Mouse (Mus musculus): ENCODE data around the gene Plscr1. TPM values are rescaled to one million over a fixed set of nuclear protein-coding genes. Genes with fewer than 3 reads are reported as not detected.

Gene Plscr1
- polyA plus RNA-seq, 1 experiment = 34.1 TPM

GRCm38 (mm10) chr9:92221480-92221879 lies 28.1 kb upstream of the Plscr1 start:
- H3K4me3 ChIP-seq (replicated peaks; ENCODE audit: extremely low read depth, low read depth, low read length) = no peak overlapping the region
- no peaks in the 10 kb centered on the region for H3K4me1 ChIP-seq (ENCODE audit: control insufficient read depth, insufficient read depth, low read length)
- no peak for DNase-seq
- TF ChIP-seq CTCF (IDR thresholded peaks at IDR 0.05; ENCODE audit: insufficient read depth, low read length) (no peak), POLR2A (IDR thresholded peaks at IDR 0.05; ENCODE audit: borderline replicate concordance, extremely low read depth, low read depth, low read length) (no peak)

- Histone ChIP-seq H3K4me1 (ENCODE audit: control insufficient read depth, insufficient read depth, low read length) (no peaks in the 10 kb centered on the region), H3K4me3 (replicated peaks; ENCODE audit: extremely low read depth, low read depth, low read length) (no peak overlapping the region)
- WGBS = 80% methylated on average over 1 of the region's 1 CpGs
- no peak for TF ChIP-seq CTCF (IDR thresholded peaks at IDR 0.05; ENCODE audit: insufficient read depth, low read length)
- TF ChIP-seq POLR2A (IDR thresholded peaks at IDR 0.05; ENCODE audit: borderline replicate concordance, extremely low read depth, low read depth, low read length) = no peak
- DNase-seq = no peak
These were observed 24.8 kb upstream of the Plscr1 start for GRCm38 (mm10) chr9:92224598-92225231.

- H3K4me3 ChIP-seq (replicated peaks; ENCODE audit: extremely low read depth, low read depth, low read length) = no peak overlapping the region
- no peak for DNase-seq
- no peaks in the 10 kb centered on the region for H3K4me1 ChIP-seq (ENCODE audit: control insufficient read depth, insufficient read depth, low read length)
- 45% methylated on average over 3 of the region's 3 CpGs for WGBS
- TF ChIP-seq POLR2A (IDR thresholded peaks at IDR 0.05; ENCODE audit: borderline replicate concordance, extremely low read depth, low read depth, low read length) (no peak), CTCF (IDR thresholded peaks at IDR 0.05; ENCODE audit: insufficient read depth, low read length) (no peak)
These were observed 23.4 kb upstream of the Plscr1 start for GRCm38 (mm10) chr9:92226127-92226655.

- DNase-seq = no peak
- Histone ChIP-seq H3K4me3 (replicated peaks; ENCODE audit: extremely low read depth, low read depth, low read length) (no peak overlapping the region), H3K4me1 (ENCODE audit: control insufficient read depth, insufficient read depth, low read length) (no peaks in the 10 kb centered on the region)
- WGBS = 83% methylated on average over 3 of the region's 3 CpGs
- no peak for TF ChIP-seq POLR2A (IDR thresholded peaks at IDR 0.05; ENCODE audit: borderline replicate concordance, extremely low read depth, low read depth, low read length)
- TF ChIP-seq CTCF (IDR thresholded peaks at IDR 0.05; ENCODE audit: insufficient read depth, low read length) = no peak
These were observed 22.8 kb upstream of the Plscr1 start for GRCm38 (mm10) chr9:92226795-92227194.

GRCm38 (mm10) chr9:92228867-92229832 lies 20.4 kb upstream of the Plscr1 start:
- DNase-seq = no peak
- no peak overlapping the region for H3K4me3 ChIP-seq (replicated peaks; ENCODE audit: extremely low read depth, low read depth, low read length)
- H3K4me1 ChIP-seq (ENCODE audit: control insufficient read depth, insufficient read depth, low read length) = no peaks in the 10 kb centered on the region
- TF ChIP-seq POLR2A (IDR thresholded peaks at IDR 0.05; ENCODE audit: borderline replicate concordance, extremely low read depth, low read depth, low read length) = no peak
- no peak for TF ChIP-seq CTCF (IDR thresholded peaks at IDR 0.05; ENCODE audit: insufficient read depth, low read length)
- whole genome bisulfite sequencing = 72% methylated on average over 16 of the region's 16 CpGs

DNA sequence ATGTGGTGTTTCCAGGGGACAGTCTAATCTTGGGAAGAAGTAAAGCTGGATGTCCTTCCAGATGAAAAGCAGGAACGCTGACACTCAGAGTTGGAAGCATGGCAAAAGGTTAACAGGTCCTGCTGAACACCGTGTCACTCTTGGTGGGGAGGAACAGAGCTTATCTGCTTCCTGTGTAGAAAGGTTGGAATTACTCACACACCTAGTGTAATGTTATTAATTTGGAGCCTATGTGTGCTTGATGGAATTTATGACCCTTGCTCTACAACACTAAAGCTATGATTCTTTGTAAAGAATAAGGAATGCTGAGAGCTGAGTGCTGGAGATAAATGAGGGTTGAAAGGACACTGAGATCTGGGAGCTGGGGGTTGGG lies 19.7 kb upstream of the Plscr1 start:
- Histone ChIP-seq H3K4me1 (ENCODE audit: control insufficient read depth, insufficient read depth, low read length) (no peaks in the 10 kb centered on the region), H3K4me3 (replicated peaks; ENCODE audit: extremely low read depth, low read depth, low read length) (no peak overlapping the region)
- WGBS = 43% methylated on average over 2 of the region's 2 CpGs
- DNase-seq = no peak
- TF ChIP-seq POLR2A (IDR thresholded peaks at IDR 0.05; ENCODE audit: borderline replicate concordance, extremely low read depth, low read depth, low read length) = no peak
- no peak for TF ChIP-seq CTCF (IDR thresholded peaks at IDR 0.05; ENCODE audit: insufficient read depth, low read length)

DNA sequence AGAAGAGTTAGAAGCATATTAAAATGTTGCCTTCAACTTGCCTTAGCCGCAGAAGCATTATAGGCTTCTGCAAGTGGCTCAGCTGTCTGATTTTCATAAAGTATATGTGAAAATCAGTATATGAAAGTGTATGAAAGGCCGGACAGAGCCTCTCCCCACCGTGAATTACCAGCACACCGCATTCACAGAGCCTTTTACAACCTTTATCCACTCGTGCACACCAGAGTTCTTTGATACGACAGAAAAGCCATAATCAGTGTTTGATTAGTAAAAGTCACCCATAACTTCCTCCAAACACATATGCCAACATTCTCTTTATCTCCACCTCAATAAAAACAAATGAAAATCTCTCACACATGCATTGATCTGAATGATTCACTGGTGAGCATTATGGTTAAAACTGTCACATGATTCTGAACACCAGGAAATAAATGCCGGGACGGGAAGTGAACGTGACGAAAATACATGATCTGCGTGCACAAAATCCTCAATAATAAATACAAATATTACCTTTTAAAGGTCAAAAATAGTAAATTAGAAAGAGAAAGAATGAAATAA lies 14.6 kb upstream of the Plscr1 start:
- no peak overlapping the region for H3K4me3 ChIP-seq (replicated peaks; ENCODE audit: extremely low read depth, low read depth, low read length)
- TF ChIP-seq POLR2A (IDR thresholded peaks at IDR 0.05; ENCODE audit: borderline replicate concordance, extremely low read depth, low read depth, low read length) (no peak), CTCF (IDR thresholded peaks at IDR 0.05; ENCODE audit: insufficient read depth, low read length) (no peak)
- H3K4me1 ChIP-seq (ENCODE audit: control insufficient read depth, insufficient read depth, low read length) = no peaks in the 10 kb centered on the region
- no peak for DNase-seq
- 86% methylated on average over 11 of the region's 11 CpGs for WGBS

DNA sequence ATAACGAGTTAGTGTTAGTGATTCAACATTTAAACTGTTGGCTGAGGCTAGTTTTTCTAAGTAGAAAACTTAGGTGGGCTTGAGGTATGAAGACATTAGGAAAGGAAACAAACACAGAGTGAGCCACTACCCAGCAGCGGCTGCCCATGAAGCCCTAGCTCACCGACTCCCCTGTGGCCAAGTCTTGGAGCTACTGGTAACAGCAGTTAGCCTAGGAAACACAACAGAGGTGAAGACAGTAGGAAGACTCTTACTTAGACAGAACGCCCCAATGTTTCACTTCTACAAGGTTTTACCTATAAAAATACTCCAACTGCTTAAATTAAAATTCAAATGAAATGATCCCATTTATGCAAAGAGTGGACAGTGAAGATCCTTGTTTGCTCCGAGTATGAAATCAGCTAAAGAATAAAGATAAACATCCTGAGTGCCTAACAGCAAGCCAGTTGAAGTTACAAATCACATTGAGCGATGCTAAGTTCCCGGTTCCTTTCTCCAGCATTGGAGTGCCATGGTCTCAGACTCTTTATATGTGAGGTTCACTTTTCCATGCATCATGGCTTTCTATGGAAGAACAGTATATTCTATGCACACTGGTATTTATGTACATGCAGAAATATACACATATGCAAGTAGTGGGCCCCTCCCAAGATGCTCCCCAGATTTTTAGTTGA lies 640 bp upstream of the Plscr1 start:
- DNase-seq = no peak
- peaks cover 14% of the 10 kb centered on the region for H3K4me1 ChIP-seq (ENCODE audit: control insufficient read depth, insufficient read depth, low read length)
- H3K4me3 ChIP-seq (replicated peaks; ENCODE audit: extremely low read depth, low read depth, low read length) = no peak overlapping the region
- TF ChIP-seq CTCF (IDR thresholded peaks at IDR 0.05; ENCODE audit: insufficient read depth, low read length) (no peak), POLR2A (IDR thresholded peaks at IDR 0.05; ENCODE audit: borderline replicate concordance, extremely low read depth, low read depth, low read length) (no peak)
- 40% methylated on average over 7 of the region's 7 CpGs for WGBS
